Mouse (Mus musculus): ENCODE results near the gene Creb3.

DNA sequence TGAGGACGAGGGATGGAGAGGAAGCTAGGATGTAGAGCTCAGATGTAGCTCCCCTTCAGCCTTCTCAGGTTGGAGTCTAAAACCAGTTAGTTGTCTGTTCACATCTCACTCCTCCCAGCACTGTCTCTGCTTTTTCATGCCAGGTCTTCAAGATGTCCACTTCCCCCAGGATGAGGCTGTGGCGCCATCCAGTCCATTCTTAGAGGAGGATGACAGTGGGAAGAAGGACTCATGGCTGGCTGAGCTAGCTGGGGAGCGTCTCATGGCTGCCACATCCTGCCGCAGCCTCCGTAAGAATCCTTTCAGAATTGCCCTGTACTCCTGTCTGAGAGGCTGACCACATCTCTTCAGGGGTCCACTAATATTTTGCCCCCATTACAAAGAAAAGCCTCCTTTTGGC, 18.6 kb downstream of the Creb3 start:
- TF ChIP-seq CTCF (IDR thresholded peaks at IDR 0.05; ENCODE audit: low read depth, low read length) (no peak), POLR2A (IDR thresholded peaks at IDR 0.05; ENCODE audit: insufficient read depth, low read length) (no peak), EP300 (IDR thresholded peaks at IDR 0.05; ENCODE audit: insufficient read depth, low read depth, low read length) (no peak)

Measured in ES-Bruce4 (cell line).